Mouse (Mus musculus) embryo, embryonic 9.5 days (tissue): Measurements from ENCODE around the gene Klhdc3.
A peak's percentile ranks its signal among the peaks of the same experiment; 100 is the strongest.

Experiments used
- DNase-seq: peaks from one replicate; pipeline ENCODE4 v3.0.0-alpha.2; 2017; ENCODE audit errors: extremely low spot score

The Klhdc3 gene

DNA sequence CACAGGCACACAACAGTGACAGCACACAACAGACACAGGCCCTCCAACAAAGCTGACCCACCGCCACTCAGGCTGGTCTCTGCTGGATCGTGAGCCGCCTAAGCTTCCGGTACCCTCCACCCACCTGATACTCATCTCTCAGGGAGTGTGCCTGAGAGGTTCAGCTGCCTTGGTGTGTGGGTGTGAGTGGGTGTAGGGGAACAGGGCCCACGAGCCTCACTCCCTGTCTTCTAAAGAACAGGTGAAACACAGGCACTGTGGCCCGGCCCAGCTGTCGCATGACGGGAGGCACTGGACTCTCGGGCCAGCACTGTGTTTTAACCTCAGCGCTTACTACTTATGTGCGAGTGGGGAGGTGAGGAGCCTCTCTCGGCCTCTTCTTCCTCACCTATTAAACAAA is 21.4 kb upstream of the Klhdc3 start:
- no peak for DNase-seq

GRCm38 (mm10) chr17:46701489-46701888 is 20.8 kb upstream of the Klhdc3 start:
- DNase-seq = no peak

DNA sequence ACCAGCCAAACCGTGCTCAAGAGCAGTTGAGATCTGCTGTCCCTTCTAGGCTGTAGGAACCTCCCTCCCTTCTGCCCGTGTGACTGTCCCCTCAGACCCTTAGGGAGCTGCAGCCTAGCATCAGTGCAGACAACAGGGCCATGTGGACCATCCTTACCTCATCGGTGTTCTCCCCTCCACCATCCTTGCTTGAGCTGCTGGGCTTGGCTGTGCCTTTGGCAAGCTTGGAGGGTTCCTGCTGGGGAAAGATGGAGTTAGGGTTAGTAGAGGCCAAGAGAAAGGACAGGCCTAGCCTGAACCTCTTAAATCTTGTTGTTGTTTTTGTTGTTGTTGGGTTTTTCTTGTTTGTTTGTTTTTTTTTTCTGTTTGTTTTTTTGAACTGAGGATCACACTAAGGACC is 19.2 kb upstream of the Klhdc3 start:
- DNase-seq = no peak

DNA sequence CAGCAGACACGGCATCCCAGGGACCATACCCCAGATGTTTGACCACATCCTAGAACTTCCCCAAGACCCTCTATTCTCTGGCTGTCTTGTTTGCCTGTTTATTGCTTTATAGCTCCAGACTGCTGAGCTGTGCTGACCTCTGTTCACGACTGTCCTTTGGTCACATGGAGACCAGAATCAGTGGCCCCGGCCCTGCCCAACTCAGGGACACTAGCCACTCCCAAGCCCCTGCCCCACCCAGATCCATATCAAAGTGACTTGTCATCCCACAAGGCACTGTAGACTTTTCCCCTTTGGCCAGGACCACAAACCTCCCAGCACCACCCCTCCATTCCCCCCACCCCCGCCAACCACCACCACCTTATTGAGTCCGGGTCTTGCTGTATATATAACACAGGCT is 18.5 kb upstream of the Klhdc3 start:
- no peak for DNase-seq

DNA sequence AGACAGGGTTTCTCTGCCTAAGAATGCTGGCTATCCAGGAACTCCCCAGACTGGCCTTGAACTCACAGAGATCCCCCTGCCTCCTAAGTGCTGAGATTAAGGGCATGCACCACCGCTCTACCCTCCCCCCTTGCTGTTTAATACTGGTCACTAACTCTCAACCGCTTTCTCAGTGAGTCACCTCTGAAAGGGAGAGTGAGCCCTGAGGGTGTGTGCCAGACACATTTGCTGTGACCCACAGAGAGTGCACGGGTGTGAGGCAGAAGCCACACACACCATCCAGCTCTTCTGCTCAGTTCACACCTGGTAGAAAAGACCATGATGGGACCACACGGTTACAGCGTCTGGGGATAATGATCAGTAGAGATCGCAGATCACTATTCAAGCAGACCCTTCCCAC is 17.8 kb upstream of the Klhdc3 start:
- no peak for DNase-seq

GRCm38 (mm10) chr17:46694517-46695063 is 13.9 kb upstream of the Klhdc3 start:
- no peak for DNase-seq

DNA sequence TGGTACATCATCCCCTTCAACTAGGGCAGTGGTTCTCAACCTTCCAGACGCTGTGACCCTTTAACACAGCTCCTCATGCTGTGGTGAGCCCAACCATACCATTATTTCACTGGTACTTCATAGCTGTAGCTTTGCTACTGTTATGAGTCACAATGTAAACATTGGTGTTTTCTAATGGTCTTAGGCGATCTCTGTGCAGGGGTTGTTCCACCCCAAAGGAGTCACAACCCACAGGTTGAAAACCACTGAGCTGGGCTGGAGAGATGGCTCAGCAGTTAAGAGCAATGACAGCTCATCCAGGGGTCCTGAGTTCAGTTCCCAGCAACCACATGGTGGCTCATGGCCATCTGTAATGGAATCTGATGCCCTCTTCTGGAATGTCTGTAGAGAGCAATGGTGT is 10.7 kb upstream of the Klhdc3 start:
- DNase-seq = no peak

- no peak for DNase-seq
These were observed 10.0 kb upstream of the Klhdc3 start for GRCm38 (mm10) chr17:46690665-46691064.

DNA sequence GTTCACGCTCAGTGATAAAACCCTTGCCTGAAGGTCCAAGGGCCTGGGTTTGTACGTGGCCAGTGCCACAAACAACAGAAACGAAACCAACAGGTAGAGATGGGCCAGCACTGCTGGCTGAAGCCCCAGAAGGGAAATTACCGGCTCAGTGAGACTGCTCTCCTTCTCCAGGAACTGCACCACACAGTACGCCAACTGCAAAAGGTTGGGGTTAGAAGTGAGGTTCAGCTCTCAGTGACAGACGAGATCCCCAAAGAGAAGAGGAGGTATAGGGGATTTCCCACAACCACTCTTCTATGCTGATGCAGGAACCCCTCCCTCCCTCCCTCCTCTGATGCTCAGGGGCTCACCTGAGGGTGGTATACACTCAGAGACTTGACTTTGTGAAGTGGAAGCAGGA is 5.2 kb upstream of the Klhdc3 start:
- DNase-seq = no peak

DNA sequence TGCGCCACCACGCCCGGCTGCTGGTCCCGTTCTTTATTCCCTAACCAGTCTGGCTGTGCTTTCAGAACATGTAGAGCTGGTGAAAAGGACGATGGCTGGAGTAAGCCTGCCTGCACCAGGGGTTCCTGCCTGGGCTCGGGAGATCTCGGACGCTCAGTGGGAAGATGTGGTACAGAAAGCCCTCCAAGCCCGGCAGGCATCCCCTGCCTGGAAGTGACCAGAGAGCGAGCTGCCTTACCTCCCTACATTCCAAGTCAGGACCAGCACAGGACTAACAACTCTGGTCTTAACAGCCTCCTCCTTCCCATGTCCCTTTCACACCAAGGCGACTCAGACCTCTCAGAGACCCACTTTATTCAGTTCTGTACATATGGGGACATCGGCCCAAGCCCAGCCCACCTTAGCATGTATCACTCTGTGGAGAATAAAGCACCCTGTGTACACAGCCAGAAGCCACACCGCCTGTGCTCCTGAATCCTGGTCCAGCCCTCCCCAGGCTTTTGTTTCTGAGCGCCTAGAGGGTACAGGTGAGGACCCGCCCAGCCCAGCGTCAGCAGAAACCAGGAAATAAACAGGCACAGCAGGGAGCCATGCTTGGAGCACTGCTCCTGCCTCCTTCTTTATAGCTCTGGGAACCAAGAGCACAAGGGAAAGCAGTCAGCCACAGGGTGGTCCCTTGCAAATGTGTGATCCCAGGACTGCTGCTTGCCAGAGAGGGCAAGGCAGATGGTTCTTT is 2.1 kb upstream of the Klhdc3 start:
- DNase-seq = no peak

GRCm38 (mm10) chr17:46681466-46682118 is 878 bp upstream of the Klhdc3 start:
- DNase-seq = peak; percentile 15

DNA sequence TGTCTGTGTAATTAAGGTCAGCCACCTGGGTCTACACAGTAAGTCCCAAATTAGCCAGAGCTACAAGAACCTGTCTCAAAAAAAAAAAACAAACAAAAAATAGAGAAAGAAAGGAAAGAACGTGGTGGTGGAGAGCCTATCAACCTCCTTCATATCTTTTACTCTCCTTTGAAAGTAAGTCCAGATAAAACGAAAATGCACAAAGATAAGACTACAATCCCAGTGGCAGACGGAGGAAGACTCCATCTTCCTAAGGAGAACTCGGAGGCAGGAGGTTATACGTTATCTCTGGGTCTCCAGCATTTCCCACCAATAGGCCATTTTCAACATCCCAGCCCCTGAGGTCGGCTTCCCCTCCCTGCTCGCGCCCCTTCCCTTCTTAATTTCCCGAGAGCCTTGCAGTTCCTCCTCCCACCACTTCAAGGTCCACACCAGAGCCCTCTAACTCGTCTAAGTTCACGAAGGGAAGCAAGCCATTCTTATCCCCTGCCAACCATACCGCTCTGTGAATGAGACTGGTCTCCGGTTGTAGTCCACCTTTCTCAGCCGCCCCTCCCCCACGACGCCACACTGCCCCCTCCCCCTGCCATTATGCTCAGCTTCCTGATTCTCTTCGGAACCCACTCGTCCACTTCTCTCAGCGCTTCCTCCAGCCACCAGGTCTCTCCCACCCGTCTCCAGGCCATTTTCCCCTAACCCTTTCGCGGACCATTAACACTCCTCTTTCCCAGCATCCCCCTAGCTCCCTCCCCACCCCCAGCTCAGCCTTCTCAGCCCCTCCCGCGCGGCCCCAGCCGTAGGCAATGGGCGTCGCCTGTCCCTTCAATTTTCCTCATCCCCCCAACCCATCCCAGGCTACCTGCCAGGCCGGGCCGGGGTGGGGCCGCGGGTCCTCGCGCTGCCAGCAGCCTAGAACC is 613 bp downstream of the Klhdc3 start:
- no peak for DNase-seq

DNA sequence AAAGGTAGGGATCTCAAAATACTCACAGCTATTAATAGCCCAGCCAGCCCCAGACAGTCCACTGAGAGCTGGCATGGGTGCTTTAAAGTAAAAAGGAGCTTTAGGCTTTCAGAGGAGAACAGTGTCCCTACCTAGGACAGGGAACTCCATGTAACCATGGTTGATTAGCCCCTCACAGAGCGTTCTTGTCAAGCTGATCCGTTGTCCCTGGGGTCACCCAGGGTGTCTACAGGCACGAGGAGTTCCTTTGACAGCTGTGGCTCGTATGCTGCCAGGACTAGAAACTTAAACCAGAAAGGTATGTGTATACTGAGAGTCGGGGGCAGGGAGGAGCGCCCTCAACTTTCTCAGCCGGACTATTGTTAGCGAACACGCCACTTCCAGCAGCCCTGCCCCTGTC is 1.8 kb downstream of the Klhdc3 start:
- DNase-seq = no peak

DNA sequence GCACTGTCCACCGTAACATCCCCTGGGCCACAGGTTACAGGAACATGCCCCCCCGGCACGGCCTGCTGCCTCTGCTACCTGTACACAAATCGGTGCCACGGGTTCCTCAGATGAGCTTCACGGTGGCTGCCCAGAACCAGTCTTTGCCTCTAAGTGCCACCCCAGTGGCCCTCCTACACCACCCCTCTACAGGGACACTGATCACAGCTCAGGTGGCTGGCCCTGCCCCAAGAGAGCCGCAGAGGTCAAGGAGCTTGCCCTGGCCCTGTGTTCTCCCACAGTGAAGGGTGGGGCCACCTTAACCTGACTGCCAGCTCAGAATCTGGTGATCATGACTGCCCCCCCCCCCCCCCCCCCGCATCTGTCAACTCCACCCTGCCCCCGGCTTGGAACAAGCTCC is 2.3 kb downstream of the Klhdc3 start, which contains the start of gene Mea1:
Gene Mea1, plus strand, starts transcription at position 378 of the 400 bp plus-strand sequence.
- DNase-seq = no peak

DNA sequence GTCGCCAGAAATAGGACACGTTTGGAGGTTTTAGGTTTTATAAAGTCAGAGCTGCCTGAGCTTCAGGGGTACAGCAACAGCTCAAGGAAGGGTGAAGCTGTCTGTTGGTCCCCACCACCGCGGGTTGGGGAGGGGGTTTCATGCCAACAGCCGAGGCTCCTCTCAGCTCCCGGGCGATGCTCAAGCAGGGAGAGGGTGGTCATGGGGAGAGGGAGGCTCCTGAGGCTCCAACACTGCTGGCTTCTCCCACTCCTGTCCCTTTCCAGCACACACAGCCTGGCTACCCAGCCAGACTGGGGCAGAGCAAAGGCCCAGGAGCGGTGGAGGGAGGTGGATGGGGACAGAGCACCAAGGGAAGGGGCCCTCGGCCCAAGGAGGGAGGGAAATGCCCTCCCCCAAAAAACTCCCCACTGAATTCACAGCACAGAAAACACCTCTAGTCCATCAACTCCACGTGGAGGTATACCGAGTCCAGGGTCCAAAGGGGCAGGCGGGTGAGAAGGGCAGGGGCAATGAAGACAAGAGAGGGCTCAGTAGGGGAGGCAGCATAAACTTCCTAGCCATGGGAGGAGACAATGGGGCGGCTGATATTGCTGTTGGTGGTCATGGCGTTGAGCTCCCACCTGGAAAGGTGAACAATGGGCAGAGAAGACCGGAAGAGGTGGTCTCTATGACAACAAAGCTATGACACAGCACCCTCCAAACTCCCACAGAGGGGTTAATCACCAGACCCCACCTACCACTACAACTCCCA is 6.0 kb downstream of the Klhdc3 start:
- no peak for DNase-seq

- peak; percentile 91 for DNase-seq
These were observed 6.7 kb downstream of the Klhdc3 start, which contains the start of gene Rrp36 for GRCm38 (mm10) chr17:46673850-46674529. TSS of gene Rrp36 (minus strand) at chr17:46674352.

GRCm38 (mm10) chr17:46669911-46670310 is 10.8 kb downstream of the Klhdc3 start:
- no peak for DNase-seq

DNA sequence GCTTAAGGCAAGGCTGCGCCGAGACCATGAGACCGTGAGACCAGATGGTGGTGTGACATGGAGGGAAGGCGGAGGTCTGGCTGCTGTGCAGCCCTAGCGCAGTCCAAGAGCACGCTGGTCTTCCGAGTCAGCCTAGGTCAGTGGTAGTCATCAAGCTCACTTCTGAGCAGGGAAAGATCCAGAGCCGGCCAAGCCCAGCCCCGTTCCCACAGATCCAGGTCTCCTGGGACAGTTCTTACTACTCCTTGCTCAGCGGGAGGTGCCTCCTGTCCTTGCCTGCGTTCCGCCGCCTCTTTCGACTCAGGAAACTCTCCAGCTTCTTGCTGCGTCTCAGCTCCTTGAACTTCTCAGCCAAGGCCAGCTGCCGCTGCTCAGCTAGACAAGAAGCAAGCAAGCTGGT is 13.0 kb downstream of the Klhdc3 start:
- DNase-seq = no peak

GRCm38 (mm10) chr17:46662730-46663129 is 18.0 kb downstream of the Klhdc3 start:
- no peak for DNase-seq

GRCm38 (mm10) chr17:46661981-46662380 is 18.7 kb downstream of the Klhdc3 start:
- no peak for DNase-seq

GRCm38 (mm10) chr17:46661351-46661750 is 19.4 kb downstream of the Klhdc3 start:
- no peak for DNase-seq
